Comparison of ENCODE assay signal across 34 mouse cellular contexts in genomic region chrX:38794373-38794772, GRCm38 (mm10). TPM values are rescaled to one million over a fixed set of nuclear protein-coding genes. Genes with fewer than 3 reads are reported as not detected.
DNase-seq lines count a peak whose midpoint lies in the region; ATAC-seq and TF ChIP-seq lines count a peak whose summit lies in the region.
"Had no signal": no experiment of that assay in that cellular context is flagged by ENCODE, and none has a peak within 500 bp of the region (broad histone marks: within the 10 kb centered on the region; RNA-seq: fewer than 3 reads in every experiment).

No protein-coding gene starts in this region.

- no peaks in the 10 kb centered on the region for H3K4me1 ChIP-seq in forebrain, embryonic 16.5 days (replicated peaks; ENCODE audit: control insufficient read depth, insufficient read depth, low read length)
- no peaks in the 10 kb centered on the region for H3K4me1 ChIP-seq in forebrain, embryonic 12.5 days
- H3K4me1 ChIP-seq: embryonic facial prominence, embryonic 10.5 days; embryonic facial prominence, embryonic 13.5 days; heart, embryonic 10.5 days; heart, embryonic 13.5 days; hindbrain, embryonic 12.5 days; hindbrain, embryonic 15.5 days had no signal

- WGBS in forebrain, embryonic 16.5 days = 66% methylated on average over 3 of the region's 3 CpGs
- 72% methylated on average over 3 of the region's 3 CpGs for WGBS in forebrain, embryonic 12.5 days

- H3K9ac ChIP-seq in forebrain, embryonic 16.5 days (replicated peaks; ENCODE audit: low read depth, low read length) = no peak overlapping the region
- no peak overlapping the region for H3K9ac ChIP-seq in forebrain, embryonic 12.5 days
- H3K9ac ChIP-seq: embryonic facial prominence, embryonic 13.5 days; heart, embryonic 13.5 days; hindbrain, embryonic 12.5 days; hindbrain, embryonic 15.5 days had no signal

- no peak overlapping the region for H3K27ac ChIP-seq in forebrain, embryonic 16.5 days (ENCODE audit: low read length)
- H3K27ac ChIP-seq in forebrain, embryonic 12.5 days = no peak overlapping the region
- H3K27ac ChIP-seq: embryonic facial prominence, embryonic 10.5 days; embryonic facial prominence, embryonic 13.5 days; heart, adult 2 months; heart, embryonic 10.5 days; heart, embryonic 13.5 days; hindbrain, embryonic 12.5 days; hindbrain, embryonic 15.5 days had no signal

- H3K36me3 ChIP-seq in forebrain, embryonic 16.5 days (ENCODE audit: control insufficient read depth, insufficient read depth) = no peaks in the 10 kb centered on the region
- no peaks in the 10 kb centered on the region for H3K36me3 ChIP-seq in forebrain, embryonic 12.5 days (replicated peaks)
- H3K36me3 ChIP-seq: embryonic facial prominence, embryonic 10.5 days; embryonic facial prominence, embryonic 13.5 days; heart, embryonic 10.5 days; heart, embryonic 13.5 days; hindbrain, embryonic 12.5 days; hindbrain, embryonic 15.5 days had no signal

- TF ChIP-seq POLR2A in brain, embryonic 14.5 days (IDR thresholded peaks at IDR 0.05; ENCODE audit: borderline replicate concordance, extremely low read depth, insufficient read depth, insufficient read length, poor library complexity, severe bottlenecking) = no peak

- H3K27me3 ChIP-seq in forebrain, embryonic 16.5 days (replicated peaks; ENCODE audit: control insufficient read depth, insufficient read depth, low read length) = no peaks in the 10 kb centered on the region
- H3K27me3 ChIP-seq in forebrain, embryonic 12.5 days = no peaks in the 10 kb centered on the region
- H3K27me3 ChIP-seq: embryonic facial prominence, embryonic 13.5 days; heart, embryonic 13.5 days; hindbrain, embryonic 12.5 days; hindbrain, embryonic 15.5 days had no signal

- DNase-seq in right cerebral cortex, adult 18-20 months = peak; percentile 21
- no peak for DNase-seq in right cerebral cortex, postnatal 14 days
- peak; percentile 54 for DNase-seq in brain, embryonic 14.5 days (ENCODE audit: low read depth)
- peak; percentile 21 for DNase-seq in telencephalon, adult 2 months (ENCODE audit: low read depth, low spot score)
- DNase-seq: adrenal gland, adult 2 months; adrenal gland, postnatal 14 days; cerebellum, adult 11 months; cerebellum, adult 2 months; cerebellum, adult 9-11 months; cerebellum, postnatal 25 days; embryo, embryonic 11 days; gastrocnemius, postnatal 10 days; gastrocnemius, postnatal 36 days; heart, adult 2 months; heart, postnatal 14 days; heart, postnatal 4 days; kidney, adult 2 months had no signal

- peak; percentile 75 for ATAC-seq in forebrain, embryonic 16.5 days
- ATAC-seq in forebrain, embryonic 12.5 days (ENCODE audit: low FRiP score) = no peak
- no peak for ATAC-seq in megakaryocyte progenitor cell, adult 5-6 weeks (replicated peaks; ENCODE audit: poor library complexity)
- ATAC-seq: CD4-positive, CD25-positive, alpha-beta regulatory T cell, adult 4 months; intestine, postnatal 0 days had no signal

- TF ChIP-seq CTCF in brain, embryonic 14.5 days (IDR thresholded peaks at IDR 0.05; ENCODE audit: borderline replicate concordance, extremely low read depth, insufficient read depth, insufficient read length) = no peak

- H3K4me3 ChIP-seq in forebrain, embryonic 16.5 days (replicated peaks; ENCODE audit: low read length) = no peak overlapping the region
- no peak overlapping the region for H3K4me3 ChIP-seq in forebrain, embryonic 12.5 days (replicated peaks)
- H3K4me3 ChIP-seq: embryonic facial prominence, embryonic 10.5 days; embryonic facial prominence, embryonic 13.5 days; erythroblast, embryonic 14.5 days; heart, adult 2 months; heart, embryonic 10.5 days; heart, embryonic 13.5 days; hindbrain, embryonic 12.5 days; hindbrain, embryonic 15.5 days had no signal

- H3K4me2 ChIP-seq in forebrain, embryonic 16.5 days (ENCODE audit: low read length) = no peak overlapping the region
- no peak overlapping the region for H3K4me2 ChIP-seq in forebrain, embryonic 12.5 days
- H3K4me2 ChIP-seq: embryonic facial prominence, embryonic 13.5 days; heart, embryonic 13.5 days; hindbrain, embryonic 12.5 days; hindbrain, embryonic 15.5 days had no signal

- no peaks in the 10 kb centered on the region for H3K9me3 ChIP-seq in forebrain, embryonic 16.5 days (ENCODE audit: control insufficient read depth, low read length)
- H3K9me3 ChIP-seq in forebrain, embryonic 12.5 days = no peaks in the 10 kb centered on the region
- H3K9me3 ChIP-seq: embryonic facial prominence, embryonic 10.5 days; embryonic facial prominence, embryonic 13.5 days; heart, embryonic 10.5 days; heart, embryonic 13.5 days; hindbrain, embryonic 12.5 days; hindbrain, embryonic 15.5 days had no signal

RNA-seq across cellular contexts. Expression of gene 6030498E09Rik, which starts 21.9 kb away (rescaled TPM):
- not detected in 2 replicates for polyA plus RNA-seq in forebrain, embryonic 16.5 days (2015; fragmentation: Nextera tagmentation; extraction: Ambion mirVana)
- polyA plus RNA-seq in forebrain, embryonic 12.5 days (2016; fragmentation: Nextera tagmentation; extraction: Ambion mirVana) = 0.27 TPM in 1 of 2 replicates, not detected in the other
- 0.05 TPM in 1 of 2 replicates, not detected in the other for polyA plus RNA-seq in brain, embryonic 14.5 days (2012; rRNA removed)
- 0.89 TPM in 1 of 2 replicates, not detected in the other for total RNA-seq in megakaryocyte progenitor cell, adult 5-6 weeks (2015)
- 0.67 TPM in 1 of 2 replicates, not detected in the other for total RNA-seq in megakaryocyte progenitor cell, adult 5-6 weeks (2017)
- total RNA-seq: adrenal gland, postnatal 14 days; gastrocnemius, adult 18-20 months; gastrocnemius, postnatal 10 days; gastrocnemius, postnatal 36 days; granulocyte monocyte progenitor cell, adult 5-6 weeks; heart, adult 2 months; heart, postnatal 14 days; MEL had no signal
- polyA plus RNA-seq: adrenal gland, adult 2 months; C2C12; CD4-positive, CD25-positive, alpha-beta regulatory T cell, adult 4 months; cerebellum, adult 2 months; cortical plate, adult 2 months; embryonic facial prominence, embryonic 10.5 days; embryonic facial prominence, embryonic 13.5 days; erythroblast, embryonic 14.5 days; heart, adult 2 months; hindbrain, embryonic 12.5 days; kidney, adult 2 months had no signal
